Comparison of ENCODE assay signal across 9 mouse cellular contexts in the genomic region with DNA sequence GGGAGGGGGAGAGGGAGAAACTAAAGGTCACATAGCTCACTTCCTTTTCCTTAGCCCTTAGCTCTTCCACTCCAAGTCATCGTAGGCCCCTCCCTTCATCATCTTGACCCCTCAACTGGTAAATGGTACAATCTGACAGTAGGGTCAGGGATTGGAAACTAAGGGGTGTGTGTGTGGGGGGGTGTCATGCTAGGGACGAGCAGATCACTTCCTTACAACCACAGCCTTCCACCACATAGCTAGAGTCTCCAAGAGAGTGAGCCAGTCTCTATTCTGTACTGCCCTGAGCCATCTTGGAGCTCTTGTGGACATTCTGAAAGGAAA. TPM values are rescaled to one million over a fixed set of nuclear protein-coding genes. Genes with fewer than 3 reads are reported as not detected.
DNase-seq lines count a peak whose midpoint lies in the region; ATAC-seq and TF ChIP-seq lines count a peak whose summit lies in the region.
"Had no signal": no experiment of that assay in that cellular context is flagged by ENCODE, and none has a peak within 500 bp of the region (broad histone marks: within the 10 kb centered on the region; RNA-seq: fewer than 3 reads in every experiment).

No protein-coding gene starts in this region.

- H3K9me3 ChIP-seq in heart, embryonic 11.5 days (replicated peaks; ENCODE audit: control insufficient read depth, low read length): no peaks in the 10 kb centered on the region
- H3K9me3 ChIP-seq in ES-E14 (ENCODE audit: control insufficient read depth, insufficient read depth, low read depth, low read length): no peaks in the 10 kb centered on the region
- no peaks in the 10 kb centered on the region for H3K9me3 ChIP-seq in hindbrain, embryonic 10.5 days
- no peaks in the 10 kb centered on the region for H3K9me3 ChIP-seq in megakaryocyte, embryonic 14.5 days

- in situ Hi-C loops in ES-E14 (cut with MboI; ENCODE audit: low sequenced_read_pairs in 2 of 2, unreplicated experiment in 2 of 2): no loop called here

- H3K4me1 ChIP-seq in heart, embryonic 11.5 days (ENCODE audit: control insufficient read depth, insufficient read depth, low read length): peaks cover 37% of the 10 kb centered on the region
- H3K4me1 ChIP-seq in ES-E14 (ENCODE audit: control insufficient read depth in 2 of 2, insufficient read depth in 2 of 2, low read length in 2 of 2, poor library complexity in 1 of 2): peaks cover 7 to 31% of the 10 kb centered on the region in 2 experiments; a peak in 3 of 4 replicates
- H3K4me1 ChIP-seq in hindbrain, embryonic 10.5 days (replicated peaks): peaks cover 64% of the 10 kb centered on the region
- H3K4me1 ChIP-seq in megakaryocyte, embryonic 14.5 days: peaks cover 48% of the 10 kb centered on the region

- ATAC-seq in heart, embryonic 11.5 days (replicated peaks; ENCODE audit: insufficient number of reproducible peaks, low FRiP score, low TSS enrichment): 0 out of 2 replicates have a peak, but pooled peaks have one; percentile 12

- DNase-seq in heart, postnatal 14 days: no peak
- DNase-seq in ES-E14 (ENCODE audit: low read depth, low spot score): no peak
- no peak for DNase-seq in hindbrain, embryonic 10.5 days (ENCODE audit: low spot score)
- no peak for DNase-seq in adrenal gland, postnatal 4 days (ENCODE audit: low spot score in 2 of 2)
- DNase-seq in adrenal gland, adult 8-10 months: no peak
- DNase-seq in spleen, postnatal 4 days (ENCODE audit: low spot score in 2 of 2): no peak

- peak overlapping the region; percentile 93 for H3K4me2 ChIP-seq in heart, embryonic 11.5 days

- peak overlapping the region; percentile 62; the same call in 1 of the 2 replicates for H3K4me3 ChIP-seq in heart, embryonic 11.5 days (ENCODE audit: low read depth, low read length)
- peak overlapping the region; percentile 74 to 84; a peak in 3 of 4 replicates for H3K4me3 ChIP-seq in ES-E14 (ENCODE audit: insufficient read depth in 1 of 2, low read depth in 1 of 2, low read length in 2 of 2, poor library complexity in 1 of 2, severe bottlenecking in 1 of 2)
- H3K4me3 ChIP-seq in hindbrain, embryonic 10.5 days: peak overlapping the region; percentile 65
- H3K4me3 ChIP-seq in megakaryocyte, embryonic 14.5 days (replicated peaks): peak overlapping the region; percentile 95

- WGBS in heart, embryonic 11.5 days (ENCODE audit: insufficient replicate concordance): 7% methylated on average over 2 of the region's 2 CpGs
- WGBS in hindbrain, embryonic 10.5 days: 5% methylated on average over 2 of the region's 2 CpGs

- H3K36me3 ChIP-seq in heart, embryonic 11.5 days (ENCODE audit: control insufficient read depth, insufficient read depth, low read length): no peaks in the 10 kb centered on the region
- no peaks in the 10 kb centered on the region for H3K36me3 ChIP-seq in ES-E14 (ENCODE audit: control insufficient read depth, insufficient read depth, low read length, poor library complexity, severe bottlenecking)
- no peaks in the 10 kb centered on the region for H3K36me3 ChIP-seq in hindbrain, embryonic 10.5 days
- no peaks in the 10 kb centered on the region for H3K36me3 ChIP-seq in megakaryocyte, embryonic 14.5 days (replicated peaks; ENCODE audit: low read length)

- intact Hi-C loops in heart, postnatal 14 days (cut with DNase I): no loop called here

- H3K9ac ChIP-seq in heart, embryonic 11.5 days (ENCODE audit: low read depth, low read length): peak overlapping the region; percentile 92
- no peak overlapping the region for H3K9ac ChIP-seq in ES-E14 (ENCODE audit: insufficient read depth, low read depth, low read length, poor library complexity, severe bottlenecking)
- H3K9ac ChIP-seq: liver, embryonic 14.5 days had no signal

- peak overlapping the region; percentile 95; the same call in 1 of the 2 replicates for H3K27ac ChIP-seq in heart, embryonic 11.5 days (ENCODE audit: low read depth, low read length)
- peak overlapping the region; percentile 83; the same call in 1 of the 2 replicates for H3K27ac ChIP-seq in ES-E14 (ENCODE audit: insufficient read depth, low read depth, low read length, poor library complexity, severe bottlenecking)
- peak overlapping the region; percentile 88 for H3K27ac ChIP-seq in hindbrain, embryonic 10.5 days
- H3K27ac ChIP-seq: liver, embryonic 14.5 days had no signal

- no peaks in the 10 kb centered on the region for H3K27me3 ChIP-seq in heart, embryonic 11.5 days (ENCODE audit: control insufficient read depth, insufficient read depth, low read length)
- H3K27me3 ChIP-seq in hindbrain, embryonic 10.5 days (ENCODE audit: insufficient read depth, poor library complexity, severe bottlenecking): peaks cover 6% of the 10 kb centered on the region
- peaks cover 31% of the 10 kb centered on the region for H3K27me3 ChIP-seq in megakaryocyte, embryonic 14.5 days (replicated peaks)

TF ChIP-seq in ES-E14, 5 proteins besides CTCF, POLR2A, EP300 and RAD21:
- no peak for TF ChIP-seq HCFC1 (IDR thresholded peaks at IDR 0.05; ENCODE audit: borderline replicate concordance, insufficient read depth, low read length)
- TF ChIP-seq CHD2 (IDR thresholded peaks at IDR 0.05; ENCODE audit: low read depth, low read length): no peak
- no peak for TF ChIP-seq MAFK (IDR thresholded peaks at IDR 0.05; ENCODE audit: insufficient read depth, low read depth, low read length)
- TF ChIP-seq ZC3H11A (IDR thresholded peaks at IDR 0.05; ENCODE audit: borderline replicate concordance, low read depth, low read length): no peak
- no peak for TF ChIP-seq ZNF384 (IDR thresholded peaks at IDR 0.05; ENCODE audit: low read depth, low read length)

RNA-seq across cellular contexts. Expression of a gene that starts 5.7 kb away (rescaled TPM):
- 2.8 and 3.5 TPM in 2 replicates for polyA plus RNA-seq in heart, embryonic 11.5 days (2014; fragmentation: Nextera tagmentation; extraction: Ambion mirVana)
- total RNA-seq in heart, postnatal 14 days (2021): 1 to 10 TPM in 1 of 2 experiments, not detected in 1; 2.8 TPM
- 1.2 and 2.1 TPM in 2 replicates for total RNA-seq in ES-E14 (2012; rRNA removed)
- polyA plus RNA-seq in hindbrain, embryonic 10.5 days (2016; fragmentation: Nextera tagmentation; extraction: Ambion mirVana): 0.42 and 0.44 TPM in 2 replicates
- not detected in 2 replicates for polyA plus RNA-seq in megakaryocyte, embryonic 14.5 days (2012; ENCODE audit: insufficient read depth, low replicate concordance)
- 1 to 10 TPM; 6.0 to 6.2 TPM for total RNA-seq in adrenal gland, postnatal 4 days (2021)
- 1 to 10 TPM in 1 of 4 experiments, not detected in 3; 5.3 TPM for total RNA-seq in adrenal gland, adult 8-10 months (2022)

RNA-seq across cellular contexts. Expression of a gene that starts 21.6 kb away (rescaled TPM):
- 11.5 and 13.6 TPM in 2 replicates for polyA plus RNA-seq in heart, embryonic 11.5 days (2014; fragmentation: Nextera tagmentation; extraction: Ambion mirVana)
- total RNA-seq in heart, postnatal 14 days (2021): 1 to 10 TPM in 1 of 2 experiments, under 1 TPM in 1; 0.78 to 1.0 TPM
- total RNA-seq in ES-E14 (2012; rRNA removed): 2.5 and 9.5 TPM in 2 replicates
- polyA plus RNA-seq in hindbrain, embryonic 10.5 days (2016; fragmentation: Nextera tagmentation; extraction: Ambion mirVana): 20.9 and 25.2 TPM in 2 replicates
- not detected in 2 replicates for polyA plus RNA-seq in megakaryocyte, embryonic 14.5 days (2012; ENCODE audit: insufficient read depth, low replicate concordance)
- total RNA-seq in adrenal gland, postnatal 4 days (2021): 1 to 10 TPM; 6.2 to 9.6 TPM
- 1 to 10 TPM; 2.5 to 3.5 (median 2.7) TPM for total RNA-seq in adrenal gland, adult 8-10 months (2022)
